Mouse (Mus musculus) telencephalon, adult 2 months (tissue): ENCODE data around the gene Vpreb2.
"Not testable (repeated sequence)": the region's sequence is repeated elsewhere in the genome, so short reads cannot be mapped to it uniquely, and the experiment has no call there.

Source experiments
- DNase-seq: peaks from one replicate; pipeline ENCODE4 v3.0.0-alpha.2; 2011; ENCODE audit warnings: low read depth, low spot score

The Vpreb2 gene

GRCm38 (mm10) chr16:17987703-17988102 is 7.5 kb downstream of the Vpreb2 start:
- no peak for DNase-seq

DNA sequence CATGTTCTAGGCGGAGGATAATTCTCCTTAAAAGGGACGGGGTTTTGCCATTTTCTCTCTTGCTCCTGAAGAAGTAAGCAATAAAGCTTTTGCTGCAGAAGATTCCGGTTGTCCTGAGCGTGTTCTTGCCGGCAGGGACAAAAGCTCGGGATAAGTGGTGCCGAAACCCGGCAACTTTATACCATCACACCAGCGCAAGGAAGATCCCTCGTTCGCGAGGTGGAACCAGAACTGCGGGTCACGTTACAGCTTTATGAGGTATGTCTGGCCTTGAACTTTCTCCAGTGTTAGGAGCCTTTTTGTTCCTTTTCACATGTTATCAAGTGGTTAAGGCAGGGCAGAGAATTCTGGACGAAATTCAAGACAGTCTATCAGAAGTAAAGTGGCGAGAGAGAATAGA is 12.1 kb downstream of the Vpreb2 start:
- DNase-seq = not testable (repeated sequence)

GRCm38 (mm10) chr16:17999668-18000067 is 19.4 kb downstream of the Vpreb2 start:
- no peak for DNase-seq

DNA sequence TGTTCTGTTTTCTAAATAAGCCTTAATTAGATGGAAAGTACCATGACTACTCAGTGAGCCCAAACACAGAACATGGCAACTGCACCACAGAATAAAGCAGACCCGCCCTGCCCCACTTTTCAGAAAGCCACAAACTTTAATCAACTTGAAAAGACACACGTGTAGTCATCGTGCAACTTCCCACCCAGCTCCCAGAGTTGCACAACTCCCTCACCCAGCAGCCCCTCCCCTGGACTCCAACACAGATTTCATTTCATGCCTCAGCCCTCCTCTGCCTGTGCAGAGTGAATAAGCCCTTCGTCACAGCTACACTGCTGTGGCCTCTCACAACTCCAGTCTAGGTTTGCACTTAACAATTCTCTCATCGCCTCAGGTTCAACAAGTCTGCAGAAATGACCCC is 24.4 kb downstream of the Vpreb2 start:
- DNase-seq = no peak

GRCm38 (mm10) chr16:18007083-18007482 is 26.9 kb downstream of the Vpreb2 start:
- DNase-seq = no peak

DNA sequence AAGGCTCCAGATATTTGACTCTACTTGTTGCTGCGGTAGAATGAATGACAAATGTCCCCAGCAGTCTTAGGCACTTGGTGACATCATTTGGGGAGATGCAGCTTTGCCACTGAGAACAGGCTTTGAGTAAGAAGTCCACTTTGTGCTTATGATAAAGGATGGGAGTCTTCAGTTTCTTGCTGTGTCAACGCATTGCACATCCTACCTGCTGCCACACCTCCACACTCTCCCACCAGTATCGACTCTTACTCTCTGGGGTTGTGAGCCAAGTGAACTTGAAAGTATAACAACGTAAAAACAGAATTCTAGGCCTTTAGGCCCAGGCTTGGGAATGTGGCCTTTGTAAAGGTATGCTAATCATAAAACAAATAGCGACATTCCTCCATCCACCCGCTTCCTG is 30.9 kb downstream of the Vpreb2 start:
- no peak for DNase-seq

DNA sequence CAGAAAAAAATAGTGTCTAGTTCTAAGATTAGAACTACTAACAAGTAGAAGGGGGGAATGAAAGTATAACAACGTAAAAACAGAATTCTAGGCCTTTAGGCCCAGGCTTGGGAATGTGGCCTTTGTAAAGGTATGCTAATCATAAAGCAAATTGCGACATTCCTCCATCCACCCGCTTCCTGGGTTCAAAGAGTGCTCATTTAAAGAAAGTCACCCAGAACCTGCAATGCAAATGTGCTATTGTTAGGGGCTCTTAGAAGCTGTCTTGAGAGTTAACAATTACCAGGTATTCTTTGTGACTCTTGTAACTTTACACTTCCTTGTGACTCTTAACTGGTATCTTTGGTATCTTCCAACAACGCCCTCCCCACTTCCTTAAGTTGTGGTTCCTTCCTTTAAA is 36.3 kb downstream of the Vpreb2 start:
- DNase-seq = not testable (repeated sequence)

GRCm38 (mm10) chr16:18022780-18023557 is 42.7 kb downstream of the Vpreb2 start:
- no peak for DNase-seq

- no peak for DNase-seq
Observed at GRCm38 (mm10) chr16:18027371-18027770, 47.1 kb downstream of the Vpreb2 start.
